Mouse (Mus musculus): ENCODE measurements around the gene Baiap2.
A peak's percentile ranks its signal among the peaks of the same experiment; 100 is the strongest.

Gene Baiap2

DNA sequence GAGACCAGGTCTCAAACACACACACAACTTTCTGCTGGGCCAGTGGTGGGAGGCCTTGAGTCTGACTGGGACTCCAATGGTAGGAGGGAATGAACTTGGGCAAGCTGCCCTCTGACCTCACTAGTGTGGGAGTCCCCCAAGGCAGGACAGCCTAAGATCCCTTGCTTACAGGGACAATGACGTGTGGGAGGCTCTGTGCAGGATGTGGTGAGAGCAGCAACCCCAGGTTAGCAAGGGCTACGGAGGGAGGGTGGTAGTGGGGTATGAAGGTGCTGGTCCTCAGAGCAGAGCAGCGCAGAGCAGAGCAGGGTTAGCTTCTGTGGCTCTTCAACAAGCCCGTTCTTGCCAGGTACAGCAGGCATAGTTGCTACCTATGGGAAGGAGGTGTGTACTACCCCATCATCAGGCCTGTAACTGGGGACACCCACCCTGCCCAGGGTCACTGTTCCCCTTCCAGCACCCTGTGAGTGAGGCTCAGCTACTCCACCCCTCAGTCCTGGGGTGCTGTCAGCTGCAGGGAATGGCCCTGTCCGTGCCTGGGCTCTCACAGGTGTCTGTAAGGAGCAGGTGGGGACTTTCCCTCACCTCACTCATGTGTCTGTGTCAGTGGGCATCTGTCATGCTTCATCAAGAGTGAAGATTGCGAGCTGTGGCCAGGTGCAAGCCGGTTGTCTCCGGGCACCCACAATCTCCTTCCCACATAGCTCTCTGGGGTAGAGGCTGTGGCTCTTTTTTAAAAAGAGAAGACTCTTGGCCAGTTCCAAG, 8.6 kb upstream of the Baiap2 start:
- no peaks in the 10 kb centered on the region for H3K27me3 ChIP-seq (ENCODE audit: control insufficient read depth, insufficient read depth, low read length, poor library complexity, severe bottlenecking)
- peak; percentile 59 for DNase-seq (ENCODE audit: low read depth, low spot score)
- no peaks in the 10 kb centered on the region for H3K36me3 ChIP-seq (ENCODE audit: control insufficient read depth, insufficient read depth, low read length, poor library complexity, severe bottlenecking)

- H3K36me3 ChIP-seq (ENCODE audit: control insufficient read depth, insufficient read depth, low read length, poor library complexity, severe bottlenecking), result no peaks in the 10 kb centered on the region
- no peaks in the 10 kb centered on the region for H3K27me3 ChIP-seq (ENCODE audit: control insufficient read depth, insufficient read depth, low read length, poor library complexity, severe bottlenecking)
- no peak for DNase-seq (ENCODE audit: low read depth, low spot score)
These were observed 7.8 kb upstream of the Baiap2 start for GRCm38 (mm10) chr11:119934773-119935172.

GRCm38 (mm10) chr11:119935457-119935856, 7.1 kb upstream of the Baiap2 start:
- DNase-seq (ENCODE audit: low read depth, low spot score), result peak; percentile 82

DNA sequence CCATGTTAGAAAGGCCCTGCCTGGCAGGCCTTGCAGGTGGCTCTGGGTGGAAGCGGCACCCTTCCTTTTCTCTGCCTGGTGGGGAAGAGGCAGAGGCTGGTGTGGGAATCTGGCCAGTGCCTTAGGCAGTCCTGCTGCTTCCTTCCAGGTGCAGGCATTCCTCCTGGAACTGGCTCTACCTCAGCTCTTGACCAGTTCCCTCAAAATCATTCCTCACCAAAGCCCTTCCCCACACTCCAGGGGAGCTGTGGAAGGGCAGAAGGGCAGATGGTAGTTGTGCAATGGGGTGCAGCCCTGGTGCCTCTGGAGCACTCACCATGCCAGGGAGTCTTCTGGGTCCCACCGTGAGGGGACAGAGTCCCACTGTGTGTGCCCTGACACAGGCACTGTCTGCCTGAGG, 6.1 kb upstream of the Baiap2 start:
- H3K27me3 ChIP-seq (ENCODE audit: control insufficient read depth, insufficient read depth, low read length, poor library complexity, severe bottlenecking), result no peaks in the 10 kb centered on the region
- no peak for DNase-seq (ENCODE audit: low read depth, low spot score)
- no peaks in the 10 kb centered on the region for H3K36me3 ChIP-seq (ENCODE audit: control insufficient read depth, insufficient read depth, low read length, poor library complexity, severe bottlenecking)

More at GRCm38 (mm10) chr11:119935457-119935856, 7.1 kb upstream of the Baiap2 start:
- H3K36me3 ChIP-seq (ENCODE audit: control insufficient read depth, insufficient read depth, low read length, poor library complexity, severe bottlenecking), result no peaks in the 10 kb centered on the region
- no peaks in the 10 kb centered on the region for H3K27me3 ChIP-seq (ENCODE audit: control insufficient read depth, insufficient read depth, low read length, poor library complexity, severe bottlenecking)

GRCm38 (mm10) chr11:119937216-119937615, 5.3 kb upstream of the Baiap2 start:
- Histone ChIP-seq H3K36me3 (ENCODE audit: control insufficient read depth, insufficient read depth, low read length, poor library complexity, severe bottlenecking) (no peaks in the 10 kb centered on the region), H3K27me3 (ENCODE audit: control insufficient read depth, insufficient read depth, low read length, poor library complexity, severe bottlenecking) (no peaks in the 10 kb centered on the region)
- DNase-seq (ENCODE audit: low read depth, low spot score), result no peak

DNA sequence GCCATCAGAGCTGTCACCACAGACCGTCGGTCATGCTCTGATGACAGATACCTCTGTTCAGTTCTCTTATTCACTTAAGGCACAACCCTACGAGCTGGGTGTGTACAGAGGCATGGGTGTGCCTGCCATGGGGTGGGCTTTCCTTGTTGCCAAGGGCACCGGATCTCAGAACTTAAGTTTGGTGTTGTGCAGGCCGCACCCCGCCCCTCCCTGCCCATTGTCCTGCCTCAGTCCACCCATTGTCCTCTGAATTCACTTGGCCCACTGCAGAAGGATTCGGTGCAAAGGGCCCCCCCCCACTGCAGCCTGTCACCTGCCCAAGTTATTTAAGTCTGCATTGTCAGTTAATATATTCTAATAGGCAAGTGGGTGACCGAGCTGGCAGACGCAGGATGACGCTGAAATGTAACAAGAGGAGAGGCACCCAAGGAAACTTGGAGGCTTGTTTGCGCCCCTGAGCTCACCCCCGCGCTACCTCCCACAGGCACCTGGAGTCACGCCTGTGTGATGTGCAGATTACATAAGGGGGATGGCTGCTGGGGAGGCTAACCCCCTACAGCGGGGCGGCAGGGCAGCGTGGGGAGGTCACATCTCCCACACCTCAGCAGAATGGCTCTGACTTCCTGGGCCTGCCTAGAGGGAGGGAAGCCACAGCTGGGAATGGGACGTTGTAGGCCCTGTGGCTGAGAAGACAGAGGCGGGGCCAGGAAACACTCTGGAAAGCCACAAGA, 4.6 kb upstream of the Baiap2 start:
- no peaks in the 10 kb centered on the region for H3K36me3 ChIP-seq (ENCODE audit: control insufficient read depth, insufficient read depth, low read length, poor library complexity, severe bottlenecking)
- DNase-seq (ENCODE audit: low read depth, low spot score), result peak; percentile 21
- H3K27me3 ChIP-seq (ENCODE audit: control insufficient read depth, insufficient read depth, low read length, poor library complexity, severe bottlenecking), result no peaks in the 10 kb centered on the region

- Histone ChIP-seq H3K27me3 (ENCODE audit: control insufficient read depth, insufficient read depth, low read length, poor library complexity, severe bottlenecking) (no peaks in the 10 kb centered on the region), H3K36me3 (ENCODE audit: control insufficient read depth, insufficient read depth, low read length, poor library complexity, severe bottlenecking) (no peaks in the 10 kb centered on the region)
- no peak for DNase-seq (ENCODE audit: low read depth, low spot score)
These were observed 3.4 kb upstream of the Baiap2 start for GRCm38 (mm10) chr11:119939073-119939710.

DNA sequence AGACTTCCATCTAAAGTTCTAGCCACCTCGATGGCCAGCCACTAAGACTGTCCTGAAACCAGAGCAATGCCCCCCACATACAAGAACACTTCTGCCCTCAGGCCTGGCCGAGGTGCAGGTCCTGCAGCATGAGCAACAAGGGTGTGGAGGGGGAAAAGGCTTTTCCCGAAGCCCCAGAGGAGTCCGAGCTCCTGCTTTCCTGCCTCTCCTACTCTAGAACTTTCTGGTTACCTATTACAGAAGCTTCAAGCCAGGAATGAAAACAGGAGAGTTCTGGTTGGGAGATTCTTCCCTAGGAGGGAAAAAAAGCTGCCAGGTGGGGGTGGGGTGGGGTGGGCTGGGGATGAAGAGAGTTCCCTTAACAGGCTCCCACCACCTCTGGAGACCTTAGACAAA, 2.9 kb upstream of the Baiap2 start:
- Histone ChIP-seq H3K36me3 (ENCODE audit: control insufficient read depth, insufficient read depth, low read length, poor library complexity, severe bottlenecking) (no peaks in the 10 kb centered on the region), H3K27me3 (ENCODE audit: control insufficient read depth, insufficient read depth, low read length, poor library complexity, severe bottlenecking) (no peaks in the 10 kb centered on the region)
- no peak for DNase-seq (ENCODE audit: low read depth, low spot score)

DNA sequence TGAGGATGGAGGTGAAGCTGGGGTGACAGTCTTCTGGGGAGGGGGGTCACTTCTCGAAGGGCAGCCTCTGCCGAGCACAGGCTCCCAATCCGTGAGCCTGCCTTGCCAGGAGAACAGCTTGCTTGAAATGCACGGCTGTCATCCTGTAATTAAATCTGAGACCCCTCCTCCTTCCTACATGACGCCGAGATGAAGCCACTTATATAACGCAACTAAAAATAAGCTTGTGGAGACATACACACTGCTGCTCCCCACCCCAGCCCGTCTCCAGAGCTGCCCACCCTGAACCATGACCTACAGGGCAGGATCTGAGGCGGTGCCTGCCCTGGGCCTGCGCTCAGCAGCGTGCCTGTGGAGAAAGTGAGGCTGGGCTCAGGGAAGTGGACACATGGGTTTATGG, 2.4 kb upstream of the Baiap2 start:
- Histone ChIP-seq H3K36me3 (ENCODE audit: control insufficient read depth, insufficient read depth, low read length, poor library complexity, severe bottlenecking) (no peaks in the 10 kb centered on the region), H3K27me3 (ENCODE audit: control insufficient read depth, insufficient read depth, low read length, poor library complexity, severe bottlenecking) (no peaks in the 10 kb centered on the region)
- DNase-seq (ENCODE audit: low read depth, low spot score), result no peak

- no peaks in the 10 kb centered on the region for H3K36me3 ChIP-seq (ENCODE audit: control insufficient read depth, insufficient read depth, low read length, poor library complexity, severe bottlenecking)
- no peaks in the 10 kb centered on the region for H3K27me3 ChIP-seq (ENCODE audit: control insufficient read depth, insufficient read depth, low read length, poor library complexity, severe bottlenecking)
- DNase-seq (ENCODE audit: low read depth, low spot score), result no peak
These were observed 769 bp upstream of the Baiap2 start for GRCm38 (mm10) chr11:119941794-119942193.

GRCm38 (mm10) chr11:119942201-119942726, 299 bp upstream of the Baiap2 start:
- no peaks in the 10 kb centered on the region for H3K27me3 ChIP-seq (ENCODE audit: control insufficient read depth, insufficient read depth, low read length, poor library complexity, severe bottlenecking)
- H3K36me3 ChIP-seq (ENCODE audit: control insufficient read depth, insufficient read depth, low read length, poor library complexity, severe bottlenecking), result no peaks in the 10 kb centered on the region
- no peak for DNase-seq (ENCODE audit: low read depth, low spot score)

DNA sequence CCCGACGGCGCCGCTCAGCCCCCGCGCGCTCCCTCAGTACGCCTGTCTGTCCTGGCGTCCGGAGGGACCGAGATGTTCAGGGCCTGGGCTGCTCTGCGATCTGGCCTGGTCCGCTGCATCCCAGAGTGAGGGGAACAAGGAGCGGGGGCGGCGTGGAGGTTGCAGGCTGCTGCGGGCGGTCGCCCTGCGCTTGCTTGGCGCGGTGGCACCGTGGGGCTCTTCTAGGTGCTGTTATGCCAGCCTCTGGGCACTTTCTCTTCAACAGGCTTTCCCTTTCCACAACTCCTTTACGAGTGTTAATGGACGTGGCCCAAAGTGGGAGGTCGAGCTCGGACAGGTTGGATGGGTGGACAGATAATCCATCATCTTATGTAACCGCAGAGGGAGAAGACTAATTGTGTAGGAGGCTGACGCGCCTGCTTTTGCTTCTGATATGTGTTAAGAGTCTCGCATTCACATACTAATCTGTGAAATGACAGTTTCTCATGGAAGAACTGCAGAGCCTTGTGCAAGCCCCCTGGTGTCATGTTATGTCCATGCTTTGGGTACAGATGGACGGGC, 945 bp downstream of the Baiap2 start:
- H3K36me3 ChIP-seq (ENCODE audit: control insufficient read depth, insufficient read depth, low read length, poor library complexity, severe bottlenecking), result no peaks in the 10 kb centered on the region
- DNase-seq (ENCODE audit: low read depth, low spot score), result peak; percentile 43
- no peaks in the 10 kb centered on the region for H3K27me3 ChIP-seq (ENCODE audit: control insufficient read depth, insufficient read depth, low read length, poor library complexity, severe bottlenecking)

DNA sequence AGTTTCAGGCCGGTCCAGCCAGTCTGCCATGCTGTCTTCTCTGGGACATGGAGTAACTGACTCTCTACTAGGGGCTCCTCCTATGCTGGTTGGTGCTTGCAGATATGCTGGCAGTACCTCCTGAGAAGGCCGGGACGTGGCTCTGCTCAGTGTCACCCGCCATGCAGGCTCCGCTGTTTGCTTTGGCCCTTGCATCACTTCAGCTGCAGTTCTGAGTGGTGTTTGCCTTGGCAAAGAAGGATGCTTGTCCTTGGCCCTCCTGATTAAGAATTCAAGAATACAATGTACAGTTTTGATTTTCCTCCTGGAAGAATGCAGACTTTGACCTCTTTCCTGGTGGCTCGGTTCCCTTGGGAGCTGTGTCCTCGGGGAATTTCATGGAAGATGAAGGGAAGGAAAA, 2.8 kb downstream of the Baiap2 start:
- DNase-seq (ENCODE audit: low read depth, low spot score), result no peak
- H3K27me3 ChIP-seq (ENCODE audit: control insufficient read depth, insufficient read depth, low read length, poor library complexity, severe bottlenecking), result no peaks in the 10 kb centered on the region
- no peaks in the 10 kb centered on the region for H3K36me3 ChIP-seq (ENCODE audit: control insufficient read depth, insufficient read depth, low read length, poor library complexity, severe bottlenecking)

GRCm38 (mm10) chr11:119947426-119947825, 4.9 kb downstream of the Baiap2 start:
- no peak for DNase-seq (ENCODE audit: low read depth, low spot score)
- Histone ChIP-seq H3K27me3 (ENCODE audit: control insufficient read depth, insufficient read depth, low read length, poor library complexity, severe bottlenecking) (no peaks in the 10 kb centered on the region), H3K36me3 (ENCODE audit: control insufficient read depth, insufficient read depth, low read length, poor library complexity, severe bottlenecking) (no peaks in the 10 kb centered on the region)

GRCm38 (mm10) chr11:119947897-119948296, 5.3 kb downstream of the Baiap2 start:
- no peaks in the 10 kb centered on the region for H3K27me3 ChIP-seq (ENCODE audit: control insufficient read depth, insufficient read depth, low read length, poor library complexity, severe bottlenecking)
- no peaks in the 10 kb centered on the region for H3K36me3 ChIP-seq (ENCODE audit: control insufficient read depth, insufficient read depth, low read length, poor library complexity, severe bottlenecking)
- DNase-seq (ENCODE audit: low read depth, low spot score), result no peak

Measured in splenic B cell, adult 2 months (primary cell).